Mouse (Mus musculus): ENCODE measurements around the gene Nf1. TPM values are rescaled to one million over a fixed set of nuclear protein-coding genes. Genes with fewer than 3 reads are reported as not detected.

The Nf1 gene
- polyA plus RNA-seq, 1 experiment from 2014 or later = 5.3 TPM

- H3K27me3 ChIP-seq (replicated peaks) = no peaks in the 10 kb centered on the region
- H3K36me3 ChIP-seq = no peaks in the 10 kb centered on the region
- H3K9me3 ChIP-seq = no peaks in the 10 kb centered on the region
- no peak overlapping the region for H3K9ac ChIP-seq
- peak overlapping the region; percentile 85 for H3K27ac ChIP-seq (replicated peaks)
- no peak overlapping the region for H3K4me3 ChIP-seq
- ATAC-seq (ENCODE audit: extremely low read depth, insufficient number of reproducible peaks, low FRiP score, low TSS enrichment) = no peak
- H3K4me1 ChIP-seq = peaks cover 32% of the 10 kb centered on the region
- H3K4me2 ChIP-seq = no peak overlapping the region
- 64% methylated on average over 9 of the region's 9 CpGs for WGBS
These were observed 33.7 kb upstream of the Nf1 start for GRCm38 (mm10) chr11:79305697-79306340.

GRCm38 (mm10) chr11:79306510-79306909, 33.0 kb upstream of the Nf1 start:
- no peak overlapping the region for H3K4me3 ChIP-seq
- WGBS = 35% methylated on average over 7 of the region's 7 CpGs
- H3K27me3 ChIP-seq (replicated peaks) = no peaks in the 10 kb centered on the region
- H3K4me1 ChIP-seq = peaks cover 32% of the 10 kb centered on the region
- no peaks in the 10 kb centered on the region for H3K36me3 ChIP-seq
- H3K9ac ChIP-seq = peak overlapping the region; percentile 15
- no peak for ATAC-seq (ENCODE audit: extremely low read depth, insufficient number of reproducible peaks, low FRiP score, low TSS enrichment)
- no peaks in the 10 kb centered on the region for H3K9me3 ChIP-seq
- peak overlapping the region; percentile 11 for H3K4me2 ChIP-seq
- H3K27ac ChIP-seq (replicated peaks) = peak overlapping the region; percentile 85

- Histone ChIP-seq H3K4me1 (peaks cover 32% of the 10 kb centered on the region), H3K27me3 (replicated peaks) (no peaks in the 10 kb centered on the region), H3K4me2 (peak overlapping the region; percentile 11), H3K4me3 (no peak overlapping the region), H3K9ac (peak overlapping the region; percentile 15), H3K27ac (replicated peaks) (peak overlapping the region; percentile 85), H3K36me3 (no peaks in the 10 kb centered on the region), H3K9me3 (no peaks in the 10 kb centered on the region)
- ATAC-seq (ENCODE audit: extremely low read depth, insufficient number of reproducible peaks, low FRiP score, low TSS enrichment) = no peak
- WGBS = 14% methylated on average over 10 of the region's 10 CpGs
These were observed 32.5 kb upstream of the Nf1 start for GRCm38 (mm10) chr11:79306996-79307395.

- no peak for ATAC-seq (ENCODE audit: extremely low read depth, insufficient number of reproducible peaks, low FRiP score, low TSS enrichment)
- no peaks in the 10 kb centered on the region for H3K27me3 ChIP-seq (replicated peaks)
- H3K9me3 ChIP-seq = no peaks in the 10 kb centered on the region
- no peak overlapping the region for H3K9ac ChIP-seq
- H3K36me3 ChIP-seq = no peaks in the 10 kb centered on the region
- no peak overlapping the region for H3K4me3 ChIP-seq
- no peak overlapping the region for H3K4me2 ChIP-seq
- H3K4me1 ChIP-seq = peaks cover 32% of the 10 kb centered on the region
- H3K27ac ChIP-seq (replicated peaks) = peak overlapping the region; percentile 85
- WGBS = 58% methylated on average over 9 of the region's 9 CpGs
These were observed 31.8 kb upstream of the Nf1 start for GRCm38 (mm10) chr11:79307560-79308200.

GRCm38 (mm10) chr11:79310467-79310866, 29.0 kb upstream of the Nf1 start:
- no peak for ATAC-seq (ENCODE audit: extremely low read depth, insufficient number of reproducible peaks, low FRiP score, low TSS enrichment)
- H3K9ac ChIP-seq = no peak overlapping the region
- H3K4me1 ChIP-seq = peaks cover 30% of the 10 kb centered on the region
- H3K27me3 ChIP-seq (replicated peaks) = no peaks in the 10 kb centered on the region
- no peak overlapping the region for H3K4me3 ChIP-seq
- no peak overlapping the region for H3K4me2 ChIP-seq
- no peaks in the 10 kb centered on the region for H3K9me3 ChIP-seq
- H3K36me3 ChIP-seq = no peaks in the 10 kb centered on the region
- WGBS = 68% methylated on average over 5 of the region's 5 CpGs
- no peak overlapping the region for H3K27ac ChIP-seq (replicated peaks)

- H3K27ac ChIP-seq (replicated peaks) = no peak overlapping the region
- no peak overlapping the region for H3K4me2 ChIP-seq
- no peaks in the 10 kb centered on the region for H3K27me3 ChIP-seq (replicated peaks)
- H3K9me3 ChIP-seq = no peaks in the 10 kb centered on the region
- H3K36me3 ChIP-seq = no peaks in the 10 kb centered on the region
- 82% methylated on average over 8 of the region's 8 CpGs for WGBS
- ATAC-seq (ENCODE audit: extremely low read depth, insufficient number of reproducible peaks, low FRiP score, low TSS enrichment) = no peak
- no peak overlapping the region for H3K4me3 ChIP-seq
- no peak overlapping the region for H3K9ac ChIP-seq
- no peaks in the 10 kb centered on the region for H3K4me1 ChIP-seq
These were observed 22.6 kb upstream of the Nf1 start for GRCm38 (mm10) chr11:79316807-79317345.

- WGBS = 46% methylated on average over 7 of the region's 7 CpGs
- no peak overlapping the region for H3K27ac ChIP-seq (replicated peaks)
- no peaks in the 10 kb centered on the region for H3K4me1 ChIP-seq
- no peak overlapping the region for H3K9ac ChIP-seq
- ATAC-seq (ENCODE audit: extremely low read depth, insufficient number of reproducible peaks, low FRiP score, low TSS enrichment) = no peak
- H3K4me2 ChIP-seq = no peak overlapping the region
- no peaks in the 10 kb centered on the region for H3K36me3 ChIP-seq
- no peaks in the 10 kb centered on the region for H3K27me3 ChIP-seq (replicated peaks)
- no peak overlapping the region for H3K4me3 ChIP-seq
- no peaks in the 10 kb centered on the region for H3K9me3 ChIP-seq
These were observed 19.7 kb upstream of the Nf1 start for GRCm38 (mm10) chr11:79319807-79320206.

GRCm38 (mm10) chr11:79323985-79324685, 15.4 kb upstream of the Nf1 start:
- WGBS = 63% methylated on average over 12 of the region's 12 CpGs
- Histone ChIP-seq H3K4me2 (no peak overlapping the region), H3K27me3 (replicated peaks) (no peaks in the 10 kb centered on the region), H3K4me1 (no peaks in the 10 kb centered on the region), H3K4me3 (no peak overlapping the region), H3K9ac (no peak overlapping the region), H3K36me3 (no peaks in the 10 kb centered on the region), H3K27ac (replicated peaks) (no peak overlapping the region), H3K9me3 (no peaks in the 10 kb centered on the region)
- no peak for ATAC-seq (ENCODE audit: extremely low read depth, insufficient number of reproducible peaks, low FRiP score, low TSS enrichment)

- no peaks in the 10 kb centered on the region for H3K4me1 ChIP-seq
- H3K4me2 ChIP-seq = no peak overlapping the region
- no peaks in the 10 kb centered on the region for H3K36me3 ChIP-seq
- H3K4me3 ChIP-seq = no peak overlapping the region
- no peak for ATAC-seq (ENCODE audit: extremely low read depth, insufficient number of reproducible peaks, low FRiP score, low TSS enrichment)
- H3K9ac ChIP-seq = no peak overlapping the region
- H3K27ac ChIP-seq (replicated peaks) = no peak overlapping the region
- 72% methylated on average over 8 of the region's 8 CpGs for WGBS
- no peaks in the 10 kb centered on the region for H3K9me3 ChIP-seq
- H3K27me3 ChIP-seq (replicated peaks) = no peaks in the 10 kb centered on the region
These were observed 13.8 kb upstream of the Nf1 start for GRCm38 (mm10) chr11:79325663-79326062.

GRCm38 (mm10) chr11:79327106-79327505, 12.4 kb upstream of the Nf1 start:
- ATAC-seq (ENCODE audit: extremely low read depth, insufficient number of reproducible peaks, low FRiP score, low TSS enrichment) = no peak

GRCm38 (mm10) chr11:79328060-79328459, 11.4 kb upstream of the Nf1 start:
- Histone ChIP-seq H3K9ac (no peak overlapping the region), H3K4me3 (no peak overlapping the region), H3K9me3 (no peaks in the 10 kb centered on the region), H3K36me3 (no peaks in the 10 kb centered on the region), H3K4me2 (no peak overlapping the region), H3K27me3 (replicated peaks) (no peaks in the 10 kb centered on the region), H3K27ac (replicated peaks) (no peak overlapping the region), H3K4me1 (no peaks in the 10 kb centered on the region)
- ATAC-seq (ENCODE audit: extremely low read depth, insufficient number of reproducible peaks, low FRiP score, low TSS enrichment) = no peak
- 89% methylated on average over 4 of the region's 4 CpGs for WGBS

More at GRCm38 (mm10) chr11:79327106-79327505, 12.4 kb upstream of the Nf1 start:
- Histone ChIP-seq H3K9me3 (no peaks in the 10 kb centered on the region), H3K36me3 (no peaks in the 10 kb centered on the region), H3K27me3 (replicated peaks) (no peaks in the 10 kb centered on the region), H3K9ac (no peak overlapping the region), H3K4me1 (no peaks in the 10 kb centered on the region), H3K4me3 (no peak overlapping the region), H3K27ac (replicated peaks) (no peak overlapping the region), H3K4me2 (no peak overlapping the region)
- WGBS = 27% methylated on average over 4 of the region's 4 CpGs

Data from heart, embryonic 13.5 days (tissue).